Mouse (Mus musculus): Measurements from ENCODE around the gene Mrrf. TPM values are rescaled to one million over a fixed set of nuclear protein-coding genes. Genes with fewer than 3 reads are reported as not detected.

Gene Mrrf
- total and polyA plus RNA-seq, 3 experiments: 36.2 to 71.7 (median 46.8) TPM

DNA sequence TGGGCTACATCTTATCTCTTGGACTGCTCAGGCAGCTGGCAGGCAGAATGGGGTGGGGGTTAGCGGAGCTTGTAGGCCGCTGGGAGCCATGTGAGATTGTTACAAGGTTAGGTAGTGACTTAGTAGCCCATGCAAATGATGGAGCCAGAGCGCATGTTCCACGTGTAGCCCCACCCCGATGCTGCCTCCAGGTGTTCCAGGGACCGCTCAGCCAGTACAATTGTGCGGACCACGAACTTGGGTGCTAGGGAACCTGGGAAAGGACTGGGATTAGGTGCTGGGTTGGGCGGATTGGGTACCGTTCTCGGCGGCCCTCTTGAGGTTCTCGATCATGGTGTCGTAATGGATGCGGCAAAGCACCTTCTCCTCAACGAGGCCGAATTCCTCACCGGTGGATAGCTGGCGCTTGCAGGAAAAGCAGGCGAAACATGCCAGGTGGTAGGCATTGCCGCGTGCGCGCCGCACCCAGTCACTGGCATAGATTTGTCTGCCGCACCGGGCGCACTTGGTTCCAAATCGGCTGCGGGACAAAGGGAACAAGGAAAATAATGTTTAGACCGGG lies 42.2 kb upstream of the Mrrf start:
- Histone ChIP-seq H3K4me3 (no peak overlapping the region), H3K36me3 (ENCODE audit: control insufficient read depth, insufficient read depth, low read length) (no peaks in the 10 kb centered on the region), H3K27me3 (ENCODE audit: control insufficient read depth, insufficient read depth, low read length) (peaks cover 6% of the 10 kb centered on the region), H3K79me2 (replicated peaks; ENCODE audit: control insufficient read depth, insufficient read depth, low read length) (no peaks in the 10 kb centered on the region), H3K9ac (ENCODE audit: low read depth, low read length) (no peak overlapping the region), H3K4me1 (ENCODE audit: control insufficient read depth, insufficient read depth, low read length) (no peaks in the 10 kb centered on the region), H3K27ac (no peak overlapping the region)
- intact Hi-C loops (cut with DNase I): no loop called here
- 32% methylated on average over 31 of the region's 31 CpGs for WGBS
- TF ChIP-seq CTCF (IDR thresholded peaks at IDR 0.05): no peak
- DNase-seq: no peak

DNA sequence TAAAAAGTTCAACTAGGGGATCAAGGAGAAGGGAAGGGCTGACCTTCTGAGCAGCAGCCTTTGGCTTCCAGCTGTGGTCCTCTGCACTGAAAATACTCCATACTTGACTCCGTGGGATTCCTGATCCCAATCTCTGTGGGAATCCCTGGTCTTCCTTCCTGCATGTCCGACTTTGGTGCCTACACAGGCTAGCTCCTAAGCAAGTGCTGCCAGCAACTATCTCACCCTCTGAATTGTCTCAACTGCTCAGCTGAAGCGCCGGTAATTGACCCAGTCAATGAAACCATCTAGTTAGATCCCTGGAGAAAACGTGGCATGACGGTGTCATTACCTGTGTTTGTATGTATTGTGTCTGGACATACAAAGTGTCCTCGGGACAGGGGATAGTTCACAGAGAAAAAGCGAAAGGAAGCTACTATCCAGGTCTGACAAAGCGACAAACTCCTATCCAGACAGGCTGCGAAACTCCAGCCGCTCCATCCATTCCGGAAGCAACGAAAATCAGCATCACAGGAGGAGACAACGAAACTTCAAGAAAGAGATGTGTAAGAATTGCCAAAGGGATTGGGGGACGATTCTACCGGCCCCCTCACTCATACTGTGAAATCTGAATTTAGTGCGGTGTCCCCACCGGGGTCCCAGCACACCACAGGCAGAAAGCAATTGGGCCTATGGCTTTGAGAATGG lies 38.9 kb upstream of the Mrrf start:
- intact Hi-C loops (cut with DNase I): no loop called here
- Histone ChIP-seq H3K4me1 (ENCODE audit: control insufficient read depth, insufficient read depth, low read length) (0 out of 2 replicates have a peak, but pooled peaks cover 1% of the 10 kb centered on the region), H3K27ac (no peak overlapping the region), H3K4me3 (no peak overlapping the region), H3K27me3 (ENCODE audit: control insufficient read depth, insufficient read depth, low read length) (no peaks in the 10 kb centered on the region; the same call in 1 of the 2 replicates), H3K36me3 (ENCODE audit: control insufficient read depth, insufficient read depth, low read length) (no peaks in the 10 kb centered on the region), H3K9ac (ENCODE audit: low read depth, low read length) (no peak overlapping the region), H3K79me2 (replicated peaks; ENCODE audit: control insufficient read depth, insufficient read depth, low read length) (no peaks in the 10 kb centered on the region)
- WGBS: 28% methylated on average over 18 of the region's 18 CpGs
- TF ChIP-seq EP300 (IDR thresholded peaks at IDR 0.05; ENCODE audit: insufficient read depth, low read depth, low read length): no peak
- no peak for TF ChIP-seq POLR2A (IDR thresholded peaks at IDR 0.05; ENCODE audit: insufficient read depth, low read depth, low read length)
- no peak for TF ChIP-seq CTCF (IDR thresholded peaks at IDR 0.05)
- no peak for DNase-seq

- intact Hi-C loops (cut with DNase I): no loop called here
- 42% methylated on average over 5 of the region's 5 CpGs for WGBS
Observed at GRCm38 (mm10) chr2:36098021-36098420, 38.2 kb upstream of the Mrrf start.

DNA sequence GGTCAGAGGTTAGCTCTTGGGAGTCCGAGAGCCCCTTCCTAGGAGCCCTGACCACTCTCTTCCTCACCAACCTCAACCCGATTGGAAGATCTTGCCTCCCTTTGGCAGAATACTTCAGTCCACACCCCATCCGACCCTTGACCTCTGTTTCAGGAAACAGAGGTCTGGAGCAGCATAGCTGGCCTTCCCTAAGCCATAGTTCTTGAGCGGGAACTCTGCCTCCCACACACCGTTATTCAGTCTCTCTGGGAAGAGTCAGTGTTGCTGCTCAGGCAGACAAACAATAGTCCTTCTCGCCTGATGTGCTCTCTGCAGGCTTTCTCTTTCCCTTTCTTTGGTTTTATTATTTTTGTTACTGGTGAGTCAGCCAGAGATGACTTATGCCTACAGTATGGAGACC lies 36.5 kb upstream of the Mrrf start:
- Histone ChIP-seq H3K4me1 (ENCODE audit: control insufficient read depth, insufficient read depth, low read length) (peaks cover 3% of the 10 kb centered on the region; the same call in 1 of the 2 replicates), H3K79me2 (replicated peaks; ENCODE audit: control insufficient read depth, insufficient read depth, low read length) (no peaks in the 10 kb centered on the region), H3K36me3 (ENCODE audit: control insufficient read depth, insufficient read depth, low read length) (no peaks in the 10 kb centered on the region), H3K9ac (ENCODE audit: low read depth, low read length) (no peak overlapping the region), H3K4me3 (no peak overlapping the region), H3K27ac (no peak overlapping the region), H3K27me3 (ENCODE audit: control insufficient read depth, insufficient read depth, low read length) (peaks cover 7% of the 10 kb centered on the region)
- TF ChIP-seq CTCF (IDR thresholded peaks at IDR 0.05): no peak
- peak; percentile 36; the same call in 1 of the 2 replicates for TF ChIP-seq POLR2A (IDR thresholded peaks at IDR 0.05; ENCODE audit: insufficient read depth, low read depth, low read length)
- TF ChIP-seq EP300 (IDR thresholded peaks at IDR 0.05; ENCODE audit: insufficient read depth, low read depth, low read length): peak; percentile 65; the same call in 1 of the 2 replicates
- intact Hi-C loops (cut with DNase I): loop anchor here (5.0 kb wide), 1 partner anchor 77 kb away; no protein-coding TSS in a partner anchor
- 36% methylated on average over 6 of the region's 6 CpGs for WGBS
- no peak for DNase-seq

More at GRCm38 (mm10) chr2:36098021-36098420, 38.2 kb upstream of the Mrrf start:
- Histone ChIP-seq H3K4me1 (ENCODE audit: control insufficient read depth, insufficient read depth, low read length) (0 out of 2 replicates have a peak, but pooled peaks cover 1% of the 10 kb centered on the region), H3K27ac (no peak overlapping the region), H3K4me3 (no peak overlapping the region), H3K79me2 (replicated peaks; ENCODE audit: control insufficient read depth, insufficient read depth, low read length) (no peaks in the 10 kb centered on the region), H3K27me3 (ENCODE audit: control insufficient read depth, insufficient read depth, low read length) (peaks cover 2% of the 10 kb centered on the region; the same call in 1 of the 2 replicates), H3K9ac (ENCODE audit: low read depth, low read length) (no peak overlapping the region), H3K36me3 (ENCODE audit: control insufficient read depth, insufficient read depth, low read length) (no peaks in the 10 kb centered on the region)
- no peak for DNase-seq
- TF ChIP-seq CTCF (IDR thresholded peaks at IDR 0.05) (no peak), POLR2A (IDR thresholded peaks at IDR 0.05; ENCODE audit: insufficient read depth, low read depth, low read length) (no peak), EP300 (IDR thresholded peaks at IDR 0.05; ENCODE audit: insufficient read depth, low read depth, low read length) (no peak)

GRCm38 (mm10) chr2:36101866-36102558 lies 34.2 kb upstream of the Mrrf start:
- Histone ChIP-seq H3K36me3 (ENCODE audit: control insufficient read depth, insufficient read depth, low read length) (no peaks in the 10 kb centered on the region), H3K9ac (ENCODE audit: low read depth, low read length) (no peak overlapping the region), H3K4me3 (peak overlapping the region; percentile 14; the same call in 1 of the 2 replicates), H3K4me1 (ENCODE audit: control insufficient read depth, insufficient read depth, low read length) (peaks cover 3% of the 10 kb centered on the region; the same call in 1 of the 2 replicates), H3K27me3 (ENCODE audit: control insufficient read depth, insufficient read depth, low read length) (peaks cover 12% of the 10 kb centered on the region), H3K79me2 (replicated peaks; ENCODE audit: control insufficient read depth, insufficient read depth, low read length) (no peaks in the 10 kb centered on the region), H3K27ac (no peak overlapping the region)
- 47% methylated on average over 28 of the region's 28 CpGs for WGBS
- TF ChIP-seq CTCF (IDR thresholded peaks at IDR 0.05): no peak
- TF ChIP-seq EP300 (IDR thresholded peaks at IDR 0.05; ENCODE audit: insufficient read depth, low read depth, low read length): no peak
- TF ChIP-seq POLR2A (IDR thresholded peaks at IDR 0.05; ENCODE audit: insufficient read depth, low read depth, low read length): no peak
- DNase-seq: no peak
- intact Hi-C loops (cut with DNase I): loop anchor here (5.0 kb wide), 1 partner anchor 80 kb away; no protein-coding TSS in a partner anchor
